Mouse (Mus musculus): ENCODE results near the gene Yy1. TPM values are rescaled to one million over a fixed set of nuclear protein-coding genes. Genes with fewer than 3 reads are reported as not detected.

Yy1 gene
- polyA plus RNA-seq, 1 experiment from 2014 or later = 21.7 TPM

DNA sequence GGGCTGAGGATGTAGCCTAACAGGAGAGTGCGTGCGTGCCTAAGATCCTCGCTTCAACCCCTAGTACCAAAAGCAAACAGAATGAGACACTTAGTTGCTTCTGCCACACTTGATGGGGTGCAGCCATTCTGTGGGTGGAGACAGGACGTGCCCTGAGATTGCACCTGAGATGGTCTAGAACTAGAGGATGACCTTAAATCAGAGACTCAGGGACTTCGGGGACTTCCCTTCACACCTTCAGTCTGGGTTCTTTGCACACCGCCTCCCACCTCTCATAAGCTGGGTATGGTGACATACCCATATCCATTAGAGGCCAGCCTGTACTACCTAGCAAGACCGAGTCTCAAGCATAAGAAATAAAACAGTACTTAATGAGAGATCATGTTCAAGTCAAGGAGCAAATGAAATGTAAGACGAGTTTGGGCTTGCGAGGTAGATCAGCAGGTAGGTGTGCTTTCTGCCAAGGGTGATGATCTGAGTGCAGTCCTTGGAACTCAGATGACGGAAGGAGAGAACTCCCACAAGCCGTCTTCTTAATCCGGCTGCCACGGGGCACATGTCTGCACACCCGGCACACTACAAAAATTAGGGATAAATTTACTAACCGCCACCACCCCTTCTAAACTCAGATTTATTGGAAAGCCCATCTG is 31.6 kb downstream of the Yy1 start:
- DNase-seq (ENCODE audit: low spot score) = no peak
- 90% methylated on average over 15 of the region's 15 CpGs for WGBS
- H3K4me2 ChIP-seq (ENCODE audit: low read depth, severe bottlenecking) = no peak overlapping the region
- H3K9me3 ChIP-seq (ENCODE audit: control insufficient read depth, low read length) = 0 out of 2 replicates have a peak, but pooled peaks cover 2% of the 10 kb centered on the region
- no peaks in the 10 kb centered on the region for H3K4me1 ChIP-seq (ENCODE audit: control insufficient read depth, insufficient read depth, low read length)
- no peak overlapping the region for H3K9ac ChIP-seq (ENCODE audit: low read length)
- H3K4me3 ChIP-seq (ENCODE audit: low read depth, low read length) = no peak overlapping the region
- no peak for ATAC-seq (ENCODE audit: insufficient number of reproducible peaks, low FRiP score, low TSS enrichment, low read depth)
- H3K27me3 ChIP-seq (ENCODE audit: control insufficient read depth, insufficient read depth, low read length) = no peaks in the 10 kb centered on the region
- H3K27ac ChIP-seq (replicated peaks; ENCODE audit: low read depth, low read length) = no peak overlapping the region
- peaks cover 3% of the 10 kb centered on the region; the same call in 1 of the 2 replicates for H3K36me3 ChIP-seq (ENCODE audit: control insufficient read depth, insufficient read depth, low read length)

DNA sequence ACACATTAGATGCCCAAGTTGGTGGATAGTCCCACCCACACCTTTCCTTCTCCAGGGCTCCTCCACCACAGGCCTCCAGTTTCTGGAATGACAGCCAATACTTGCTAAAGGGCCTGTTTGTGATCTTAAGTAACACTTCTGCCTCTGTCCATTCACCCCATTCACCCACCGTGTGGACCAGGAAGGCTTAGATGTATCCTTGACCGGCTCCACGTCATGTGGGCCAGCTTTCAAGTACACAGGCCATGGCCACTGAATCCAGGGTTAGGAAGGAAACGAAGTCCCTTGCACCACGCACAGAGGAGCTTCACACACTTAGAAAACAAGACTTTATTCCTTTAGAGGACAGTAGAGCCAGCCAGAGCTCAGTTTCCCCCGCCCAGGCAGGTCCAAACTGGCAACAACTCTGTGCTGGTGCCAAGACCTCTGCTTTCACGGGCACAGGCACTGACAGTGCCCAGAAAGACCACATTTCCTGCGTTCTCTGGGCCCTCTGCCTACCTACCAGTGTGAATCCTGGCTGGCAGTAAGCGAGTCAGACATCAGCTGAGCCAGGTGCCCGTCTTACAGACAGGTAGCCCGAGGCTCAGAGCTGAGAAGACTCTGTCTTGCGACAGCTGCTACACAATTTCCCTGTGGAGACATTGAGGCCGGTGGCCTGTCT is 32.9 kb downstream of the Yy1 start:
- no peaks in the 10 kb centered on the region for H3K27me3 ChIP-seq (ENCODE audit: control insufficient read depth, insufficient read depth, low read length)
- no peak for ATAC-seq (ENCODE audit: insufficient number of reproducible peaks, low FRiP score, low TSS enrichment, low read depth)
- no peak overlapping the region for H3K4me3 ChIP-seq (ENCODE audit: low read depth, low read length)
- no peaks in the 10 kb centered on the region for H3K4me1 ChIP-seq (ENCODE audit: control insufficient read depth, insufficient read depth, low read length)
- 0 out of 2 replicates have a peak, but pooled peaks cover 2% of the 10 kb centered on the region for H3K9me3 ChIP-seq (ENCODE audit: control insufficient read depth, low read length)
- no peak overlapping the region for H3K4me2 ChIP-seq (ENCODE audit: low read depth, severe bottlenecking)
- H3K9ac ChIP-seq (ENCODE audit: low read length) = no peak overlapping the region
- H3K27ac ChIP-seq (replicated peaks; ENCODE audit: low read depth, low read length) = no peak overlapping the region
- WGBS = 93% methylated on average over 13 of the region's 13 CpGs
- peaks cover 3% of the 10 kb centered on the region; the same call in 1 of the 2 replicates for H3K36me3 ChIP-seq (ENCODE audit: control insufficient read depth, insufficient read depth, low read length)
- DNase-seq (ENCODE audit: low spot score) = no peak

DNA sequence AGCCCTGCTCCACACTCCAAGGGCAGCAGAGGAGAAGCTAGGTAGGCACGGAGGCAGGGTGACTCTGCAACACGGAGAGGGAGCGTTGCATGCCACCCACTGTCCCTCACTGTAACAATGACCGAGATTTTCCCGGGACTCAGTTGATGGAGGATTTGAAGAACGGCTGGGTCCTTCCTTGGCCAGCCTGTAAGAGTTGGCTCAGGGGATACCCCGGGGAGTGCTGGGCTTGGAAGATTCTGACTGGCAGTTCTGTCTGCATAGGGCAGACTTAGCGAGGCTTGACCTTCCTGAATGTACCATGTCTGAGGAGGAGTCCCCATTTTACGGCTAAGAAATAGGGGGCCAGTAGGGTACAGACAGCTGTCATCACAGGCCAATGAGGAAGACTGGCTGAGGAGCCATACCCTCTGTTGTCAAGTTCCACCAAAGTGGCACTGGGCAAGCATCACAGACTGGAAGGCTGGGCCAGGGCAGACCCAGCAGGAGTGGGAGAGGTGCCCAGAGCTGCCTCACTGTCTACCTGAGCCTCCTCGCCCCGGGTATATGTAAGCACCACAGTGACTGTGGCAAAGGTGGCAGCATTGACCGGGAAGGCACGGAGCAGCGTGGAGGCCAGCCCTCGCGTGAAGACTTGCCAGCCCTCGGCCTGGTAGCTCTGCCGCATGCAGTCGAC is 33.6 kb downstream of the Yy1 start:
- no peak overlapping the region for H3K9ac ChIP-seq (ENCODE audit: low read length)
- H3K36me3 ChIP-seq (ENCODE audit: control insufficient read depth, insufficient read depth, low read length) = peaks cover 3% of the 10 kb centered on the region; the same call in 1 of the 2 replicates
- H3K4me3 ChIP-seq (ENCODE audit: low read depth, low read length) = no peak overlapping the region
- 93% methylated on average over 19 of the region's 19 CpGs for WGBS
- 0 out of 2 replicates have a peak, but pooled peaks cover 2% of the 10 kb centered on the region for H3K9me3 ChIP-seq (ENCODE audit: control insufficient read depth, low read length)
- H3K4me2 ChIP-seq (ENCODE audit: low read depth, severe bottlenecking) = no peak overlapping the region
- H3K4me1 ChIP-seq (ENCODE audit: control insufficient read depth, insufficient read depth, low read length) = no peaks in the 10 kb centered on the region
- DNase-seq (ENCODE audit: low spot score) (no peak), ATAC-seq (ENCODE audit: insufficient number of reproducible peaks, low FRiP score, low TSS enrichment, low read depth) (no peak)
- no peak overlapping the region for H3K27ac ChIP-seq (replicated peaks; ENCODE audit: low read depth, low read length)
- H3K27me3 ChIP-seq (ENCODE audit: control insufficient read depth, insufficient read depth, low read length) = no peaks in the 10 kb centered on the region

DNA sequence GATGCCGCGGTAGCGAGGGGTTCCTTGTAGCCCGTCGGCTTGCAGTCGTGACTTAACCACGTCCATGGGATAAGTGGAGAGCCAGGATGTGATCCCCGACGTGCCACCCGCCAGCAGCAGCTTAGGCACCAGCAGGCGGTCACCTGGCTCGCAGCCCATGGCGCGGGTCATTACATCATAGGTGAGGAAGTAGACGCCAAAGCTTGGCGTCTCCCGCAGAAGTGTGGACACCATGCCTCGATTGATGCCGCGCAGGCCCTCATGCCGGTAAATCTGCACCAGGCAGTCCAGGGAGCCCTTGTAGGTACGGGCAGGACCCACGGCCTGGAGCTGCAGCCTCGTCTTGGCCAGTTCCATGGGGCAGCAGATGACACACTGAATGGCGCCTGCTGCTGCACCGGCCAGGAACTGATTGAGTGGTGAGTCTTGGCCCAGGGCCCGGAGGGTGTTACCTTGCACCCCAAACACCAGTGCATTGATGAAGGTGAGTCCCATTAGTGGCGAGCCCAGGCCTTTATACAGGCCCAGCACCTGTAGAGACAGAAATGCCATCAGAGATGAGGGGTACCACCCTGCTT is 34.3 kb downstream of the Yy1 start:
- ATAC-seq (ENCODE audit: insufficient number of reproducible peaks, low FRiP score, low TSS enrichment, low read depth) (no peak), DNase-seq (ENCODE audit: low spot score) (no peak)
- Histone ChIP-seq H3K9ac (ENCODE audit: low read length) (no peak overlapping the region), H3K9me3 (ENCODE audit: control insufficient read depth, low read length) (0 out of 2 replicates have a peak, but pooled peaks cover 2% of the 10 kb centered on the region), H3K36me3 (ENCODE audit: control insufficient read depth, insufficient read depth, low read length) (peaks cover 3% of the 10 kb centered on the region; the same call in 1 of the 2 replicates), H3K4me3 (ENCODE audit: low read depth, low read length) (no peak overlapping the region), H3K4me1 (ENCODE audit: control insufficient read depth, insufficient read depth, low read length) (no peaks in the 10 kb centered on the region), H3K4me2 (ENCODE audit: low read depth, severe bottlenecking) (no peak overlapping the region; the same call in 1 of the 2 replicates), H3K27me3 (ENCODE audit: control insufficient read depth, insufficient read depth, low read length) (no peaks in the 10 kb centered on the region), H3K27ac (replicated peaks; ENCODE audit: low read depth, low read length) (no peak overlapping the region)
- 95% methylated on average over 28 of the region's 28 CpGs for WGBS

DNA sequence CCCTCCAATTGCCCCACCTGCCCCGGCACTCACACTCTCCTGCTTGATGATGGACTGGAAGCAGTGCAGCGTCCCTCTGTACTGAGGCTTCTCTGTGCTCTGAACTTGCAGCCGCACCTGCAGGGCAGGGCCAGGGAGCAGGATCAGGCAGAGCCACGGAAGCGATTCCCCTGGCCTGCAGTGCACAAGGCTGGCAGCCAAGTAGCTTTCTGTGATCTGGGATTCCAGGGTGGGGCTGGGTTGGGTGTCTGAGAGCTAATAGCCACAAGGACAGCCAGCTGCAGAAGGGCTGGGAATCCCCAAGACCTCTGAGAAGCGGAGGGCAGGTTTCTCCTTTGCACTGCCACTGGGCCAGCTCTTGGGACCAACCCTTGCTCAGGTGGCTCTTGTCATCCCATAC is 34.9 kb downstream of the Yy1 start:
- DNase-seq (ENCODE audit: low spot score) = no peak
- Histone ChIP-seq H3K4me3 (ENCODE audit: low read depth, low read length) (no peak overlapping the region), H3K9me3 (ENCODE audit: control insufficient read depth, low read length) (0 out of 2 replicates have a peak, but pooled peaks cover 2% of the 10 kb centered on the region), H3K27ac (replicated peaks; ENCODE audit: low read depth, low read length) (no peak overlapping the region), H3K4me1 (ENCODE audit: control insufficient read depth, insufficient read depth, low read length) (no peaks in the 10 kb centered on the region), H3K36me3 (ENCODE audit: control insufficient read depth, insufficient read depth, low read length) (peaks cover 3% of the 10 kb centered on the region; the same call in 1 of the 2 replicates), H3K9ac (ENCODE audit: low read length) (no peak overlapping the region), H3K4me2 (ENCODE audit: low read depth, severe bottlenecking) (no peak overlapping the region; the same call in 1 of the 2 replicates), H3K27me3 (ENCODE audit: control insufficient read depth, insufficient read depth, low read length) (no peaks in the 10 kb centered on the region)
- WGBS = 97% methylated on average over 6 of the region's 6 CpGs
- ATAC-seq (ENCODE audit: insufficient number of reproducible peaks, low FRiP score, low TSS enrichment, low read depth) = no peak

DNA sequence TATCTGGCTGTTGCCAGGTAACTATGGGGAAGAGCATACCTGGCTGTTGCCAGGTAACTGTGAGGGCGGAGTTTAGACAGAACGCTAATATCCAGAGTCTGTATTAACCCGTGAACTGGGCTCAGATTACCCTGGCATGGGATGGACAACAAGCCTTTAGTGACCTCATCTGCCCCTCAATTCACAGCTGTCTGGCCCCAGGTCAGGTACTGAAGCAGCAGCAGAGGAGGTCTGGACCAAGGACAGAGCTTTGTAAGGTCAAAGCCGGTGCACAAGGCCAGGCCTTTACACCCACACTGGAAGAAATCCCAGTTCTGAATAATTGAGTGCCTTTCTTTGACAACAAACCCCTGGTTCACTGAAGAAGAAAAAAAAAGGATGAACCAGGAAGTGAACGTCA is 36.9 kb downstream of the Yy1 start:
- no peak for DNase-seq (ENCODE audit: low spot score)
- Histone ChIP-seq H3K9me3 (ENCODE audit: control insufficient read depth, low read length) (0 out of 2 replicates have a peak, but pooled peaks cover 2% of the 10 kb centered on the region), H3K27me3 (ENCODE audit: control insufficient read depth, insufficient read depth, low read length) (no peaks in the 10 kb centered on the region), H3K27ac (replicated peaks; ENCODE audit: low read depth, low read length) (no peak overlapping the region), H3K4me3 (ENCODE audit: low read depth, low read length) (no peak overlapping the region), H3K4me2 (ENCODE audit: low read depth, severe bottlenecking) (no peak overlapping the region), H3K36me3 (ENCODE audit: control insufficient read depth, insufficient read depth, low read length) (peaks cover 3% of the 10 kb centered on the region; the same call in 1 of the 2 replicates), H3K4me1 (ENCODE audit: control insufficient read depth, insufficient read depth, low read length) (no peaks in the 10 kb centered on the region), H3K9ac (ENCODE audit: low read length) (no peak overlapping the region)
- ATAC-seq (ENCODE audit: insufficient number of reproducible peaks, low FRiP score, low TSS enrichment, low read depth) = no peak
- 84% methylated on average over 5 of the region's 5 CpGs for WGBS

- Histone ChIP-seq H3K9ac (ENCODE audit: low read length) (no peak overlapping the region), H3K36me3 (ENCODE audit: control insufficient read depth, insufficient read depth, low read length) (peaks cover 3% of the 10 kb centered on the region; the same call in 1 of the 2 replicates), H3K4me3 (ENCODE audit: low read depth, low read length) (no peak overlapping the region), H3K4me2 (ENCODE audit: low read depth, severe bottlenecking) (no peak overlapping the region), H3K4me1 (ENCODE audit: control insufficient read depth, insufficient read depth, low read length) (peaks cover 3% of the 10 kb centered on the region; the same call in 1 of the 2 replicates), H3K9me3 (ENCODE audit: control insufficient read depth, low read length) (0 out of 2 replicates have a peak, but pooled peaks cover 2% of the 10 kb centered on the region), H3K27ac (replicated peaks; ENCODE audit: low read depth, low read length) (no peak overlapping the region), H3K27me3 (ENCODE audit: control insufficient read depth, insufficient read depth, low read length) (no peaks in the 10 kb centered on the region)
- DNase-seq (ENCODE audit: low spot score) (no peak), ATAC-seq (ENCODE audit: insufficient number of reproducible peaks, low FRiP score, low TSS enrichment, low read depth) (no peak)
- WGBS = 91% methylated on average over 6 of the region's 6 CpGs
Observed at GRCm38 (mm10) chr12:108830358-108830757, 37.6 kb downstream of the Yy1 start.
